Mouse (Mus musculus) cerebral cortex, adult 2 months (tissue): ENCODE results near the gene Cacfd1.

Experiments used
- WGBS: fragments of 180-500 bp; shearing (Covaris S2); methylation state at CpG from one replicate; pipeline ENCODE4 v1.1.7; 2018; 5-methylcytosine and 5-hydroxymethylcytosine counted together

Cacfd1 gene

DNA sequence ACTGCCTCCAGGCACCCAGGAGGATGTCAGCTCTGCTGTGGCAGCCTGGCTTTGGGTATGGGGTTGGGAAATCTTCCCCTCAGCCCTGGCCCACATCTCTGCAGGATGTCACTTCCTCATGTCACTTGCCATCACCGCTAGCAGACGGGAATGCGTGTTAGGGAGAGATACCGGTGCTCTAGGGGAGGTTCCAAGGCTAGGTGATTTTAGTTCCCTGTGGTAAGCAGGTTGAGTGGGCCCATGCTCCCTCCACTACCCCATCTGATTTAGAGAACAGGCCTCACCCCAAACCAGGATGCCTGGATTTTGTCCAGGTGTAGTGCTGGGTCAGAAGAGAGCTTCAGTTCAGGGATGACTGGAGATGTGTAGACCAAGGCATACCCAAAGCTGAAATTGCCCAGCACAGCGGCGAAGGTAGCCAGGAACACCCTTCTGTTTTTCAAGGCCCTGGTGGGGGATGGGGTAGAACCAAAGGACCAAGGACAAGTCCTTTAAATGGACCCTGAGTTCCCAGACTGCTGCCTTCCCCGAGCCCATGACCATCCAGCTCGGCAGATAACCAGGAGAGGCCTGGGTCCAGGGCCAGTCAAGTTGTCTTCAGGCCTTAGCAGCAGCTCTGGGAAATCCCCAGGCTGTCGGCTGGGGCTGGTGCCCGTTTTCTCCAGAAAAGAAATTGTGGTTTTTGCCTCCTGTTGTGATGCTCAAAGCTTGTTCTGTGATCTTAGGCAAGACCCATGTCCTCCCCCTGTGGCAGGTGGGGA, 17.3 kb downstream of the Cacfd1 start:
- WGBS: 46% methylated on average over 10 of the region's 10 CpGs

DNA sequence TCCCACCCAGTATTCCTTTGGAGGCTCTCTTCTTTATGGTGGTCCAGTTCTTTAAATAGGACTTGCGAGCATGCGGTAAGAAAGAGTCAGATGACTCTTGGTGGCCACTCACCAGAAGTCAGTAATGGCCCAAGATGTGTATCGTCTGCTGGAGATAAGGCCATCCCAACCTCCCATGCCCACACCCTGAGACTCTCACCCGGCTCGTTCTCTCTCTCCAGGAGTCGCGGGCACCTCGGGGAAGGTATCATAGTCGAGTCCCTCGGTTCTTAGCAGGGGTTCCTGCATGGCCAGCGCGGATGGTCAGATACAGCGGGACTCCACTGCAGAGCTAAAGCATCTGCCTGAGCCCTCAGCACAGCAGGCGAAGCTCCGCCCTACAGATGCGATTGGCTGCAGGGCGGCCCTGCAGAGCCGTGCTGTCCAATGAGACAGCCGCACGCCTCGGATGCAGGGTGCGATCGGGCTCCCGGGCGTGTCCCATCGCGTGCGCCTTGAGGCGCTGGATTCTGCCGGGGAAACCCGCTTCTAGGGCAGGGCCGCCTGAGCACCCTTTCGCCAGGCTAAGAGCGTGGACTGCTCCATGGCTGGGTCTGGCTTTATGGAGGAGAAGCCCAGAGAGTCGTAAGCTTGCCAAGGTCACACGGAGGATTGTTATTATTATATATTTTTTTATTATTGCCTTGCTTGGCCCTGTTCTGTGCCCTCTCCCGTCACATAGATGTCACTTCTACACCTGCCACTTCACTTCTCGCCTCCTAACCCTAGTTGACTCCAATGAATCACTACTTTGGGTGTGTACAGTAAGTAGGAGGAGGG, 18.1 kb downstream of the Cacfd1 start, which contains the start of gene Slc2a6:
TSS of gene Slc2a6 (minus strand) at position 381 of the 819 bp plus-strand sequence.
- WGBS: 1% methylated on average over 38 of the region's 38 CpGs

DNA sequence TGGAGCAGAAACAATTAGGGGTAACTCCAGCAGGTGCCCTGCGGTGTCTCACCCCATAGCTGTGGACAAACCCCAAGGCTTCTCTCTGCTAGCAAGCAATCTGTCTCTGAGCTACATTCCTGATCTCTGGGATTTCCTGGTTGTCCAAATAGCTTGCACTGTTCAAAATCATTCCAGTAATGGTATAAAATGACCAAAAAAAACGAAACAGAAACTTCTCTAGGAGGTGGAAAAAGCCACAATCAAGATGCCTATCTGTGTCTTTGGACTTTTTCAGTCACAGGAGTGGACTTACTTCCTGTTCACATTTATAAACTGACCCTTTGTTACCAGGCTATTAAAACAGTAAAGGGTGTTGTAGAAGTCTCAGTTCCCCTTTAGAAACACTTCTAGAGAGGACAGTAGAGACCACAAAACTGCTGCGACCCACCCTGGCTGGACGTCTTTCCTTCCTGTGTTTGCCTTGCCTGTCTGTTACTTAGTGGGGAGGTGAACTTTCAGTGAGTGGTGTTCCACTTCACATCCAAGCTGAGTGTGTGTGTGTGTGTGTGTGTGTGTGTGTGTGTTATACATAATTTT, 18.8 kb downstream of the Cacfd1 start:
- WGBS: 59% methylated on average over 4 of the region's 4 CpGs

DNA sequence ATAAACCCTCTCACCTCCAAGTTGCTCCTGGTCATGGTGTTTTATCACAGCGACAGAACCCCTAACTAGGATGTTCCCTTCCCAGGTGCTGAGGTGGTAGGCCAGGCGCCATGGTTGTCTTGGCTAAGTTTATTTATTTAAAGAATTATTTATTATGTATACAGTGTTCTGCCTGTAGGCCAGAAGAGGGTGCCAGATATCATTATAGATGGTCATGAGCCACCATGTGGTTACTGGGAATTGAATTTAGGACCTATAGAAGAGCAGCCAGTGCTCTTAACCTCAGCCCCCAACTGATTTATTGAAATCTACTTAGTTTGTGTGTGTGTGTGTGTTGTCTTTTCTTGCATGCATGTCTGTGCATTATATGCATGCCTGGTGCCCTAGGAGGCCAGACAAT, 22.6 kb downstream of the Cacfd1 start:
- WGBS: 81% methylated on average over 2 of the region's 2 CpGs

DNA sequence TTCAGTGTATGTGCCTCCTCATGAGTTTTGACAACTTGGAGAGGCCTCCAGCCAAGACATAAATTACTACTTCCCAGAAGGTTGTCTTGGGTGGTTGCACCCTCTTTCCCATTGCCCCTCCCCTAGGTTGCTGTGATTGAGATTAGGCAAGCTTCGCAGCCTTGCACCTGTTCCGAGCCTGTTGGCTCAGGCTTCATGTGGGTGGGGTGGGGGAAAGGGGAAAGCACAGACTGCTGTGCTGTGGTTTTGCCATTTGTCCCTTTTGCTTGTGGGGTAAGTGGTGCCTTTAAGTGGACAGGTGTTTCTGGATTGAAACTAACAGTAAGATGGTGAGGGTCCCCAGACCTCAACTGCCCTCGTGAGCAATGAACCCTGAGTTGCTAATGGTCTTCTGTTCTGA, 26.3 kb downstream of the Cacfd1 start:
- WGBS: 74% methylated on average over 3 of the region's 3 CpGs

DNA sequence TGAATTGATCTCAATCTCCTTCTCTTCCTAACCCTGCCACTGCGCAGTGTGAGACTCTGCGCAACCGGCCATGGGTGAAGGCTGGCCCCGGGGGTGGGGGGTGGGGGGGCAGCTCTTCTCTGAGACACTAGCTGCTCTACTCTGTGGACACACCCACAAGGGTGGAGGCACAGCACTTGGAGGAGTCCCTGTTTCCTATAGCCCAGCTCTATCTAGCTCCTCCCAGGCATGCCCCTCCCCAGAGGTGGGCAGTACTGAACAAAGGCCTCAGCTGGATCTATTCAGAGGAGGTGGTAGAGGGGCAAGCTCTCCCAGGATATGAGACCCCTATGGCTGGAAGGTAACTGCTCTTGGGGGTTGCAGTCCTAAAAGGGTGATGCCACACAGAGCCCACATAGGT, 27.3 kb downstream of the Cacfd1 start:
- WGBS: 80% methylated on average over 4 of the region's 4 CpGs

DNA sequence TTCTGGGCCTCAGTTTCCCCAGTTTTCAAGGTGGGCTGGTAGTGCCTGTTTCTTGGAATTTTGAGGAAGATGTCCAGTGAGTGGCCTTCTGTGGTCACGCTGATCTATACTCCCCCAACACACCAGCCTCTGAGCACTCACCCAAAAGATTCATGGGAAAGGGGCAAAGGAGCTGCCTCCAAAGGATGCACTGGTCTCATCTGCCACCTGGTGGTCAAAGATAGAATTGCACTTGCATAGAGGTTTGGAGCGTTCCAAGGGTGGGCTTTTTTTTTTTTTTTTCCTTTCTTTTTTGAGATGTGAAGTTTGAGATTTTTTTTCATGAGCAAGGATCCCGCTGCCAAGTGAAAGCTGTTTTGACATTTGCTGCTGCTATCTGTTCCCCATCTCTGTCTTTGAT, 28.9 kb downstream of the Cacfd1 start:
- WGBS: 3% methylated on average over 3 of the region's 3 CpGs

DNA sequence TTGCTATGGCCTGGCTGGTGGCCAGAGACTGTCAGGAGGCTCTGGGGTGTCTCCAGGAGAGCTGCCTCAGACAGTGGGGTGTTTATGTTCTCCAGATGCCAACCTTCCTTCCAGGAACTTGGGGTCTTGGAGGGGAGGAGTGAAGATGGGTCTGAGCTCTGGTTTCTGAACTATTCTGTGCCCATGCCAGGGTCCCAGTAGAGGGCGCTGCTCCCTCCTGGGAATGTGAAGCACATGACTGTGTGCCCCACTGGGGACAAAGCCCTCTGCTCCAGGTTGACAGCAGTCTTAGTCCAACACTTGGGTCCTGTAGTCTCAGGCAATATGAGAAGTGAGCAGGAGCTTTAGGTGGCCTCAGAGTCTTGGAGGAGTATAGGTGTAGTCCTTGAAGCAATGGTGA, 29.6 kb downstream of the Cacfd1 start:
- 13% methylated on average over 1 of the region's 1 CpGs for WGBS

DNA sequence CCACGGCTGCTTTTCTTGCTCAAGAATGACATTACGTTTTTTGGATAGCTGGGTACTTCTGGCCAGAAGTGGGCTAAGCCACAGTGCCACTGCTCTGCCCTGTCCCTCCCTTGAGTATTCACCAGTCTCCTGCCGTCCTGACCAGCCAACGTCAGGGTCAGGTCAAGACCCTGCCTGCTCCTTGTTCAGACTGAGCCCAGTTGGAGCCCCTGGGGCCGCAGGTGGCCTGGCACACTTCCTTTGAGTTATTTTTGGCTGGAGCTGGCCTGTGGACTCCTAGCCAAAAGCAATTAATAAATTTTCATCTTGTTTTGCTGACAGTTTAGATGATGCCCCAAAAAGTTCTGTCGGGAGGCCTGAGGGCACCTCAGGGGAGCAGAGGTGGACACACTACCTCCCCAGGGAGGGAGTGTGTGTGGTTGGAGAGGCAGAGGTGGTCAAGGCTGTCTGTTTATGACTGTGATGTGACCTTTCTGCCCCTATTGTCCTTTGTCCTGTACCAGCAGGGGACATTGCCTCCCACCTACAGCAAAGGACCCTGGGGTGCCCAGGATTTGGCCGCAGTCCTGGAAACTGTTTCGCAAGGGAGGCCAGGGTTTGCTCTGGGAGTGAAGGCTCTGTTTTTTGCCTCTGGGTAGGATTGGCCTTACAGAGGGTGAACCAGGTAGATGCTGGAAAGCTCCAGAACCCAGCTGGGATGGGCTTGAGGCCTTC, 32.6 kb downstream of the Cacfd1 start:
- WGBS: 80% methylated on average over 8 of the region's 8 CpGs

DNA sequence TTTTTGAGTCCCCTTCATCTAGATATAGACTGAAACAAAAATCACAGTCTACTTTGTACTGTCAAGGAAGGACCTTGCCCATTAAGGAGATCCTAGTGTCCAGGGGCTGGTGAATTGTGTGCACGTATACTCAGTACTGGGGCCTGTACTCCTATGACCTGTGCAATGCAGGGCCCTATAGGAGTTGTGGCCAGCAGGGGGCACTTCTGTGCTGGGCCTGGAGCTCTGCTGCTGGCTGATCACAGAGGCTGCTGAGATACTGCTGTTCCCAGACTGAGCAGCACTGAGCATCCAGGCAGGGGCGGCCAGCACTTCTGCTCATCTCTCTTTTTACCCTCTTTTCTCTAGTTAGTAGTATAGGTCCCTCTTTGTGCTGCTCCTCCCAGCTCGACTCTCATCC, 33.7 kb downstream of the Cacfd1 start:
- WGBS: 23% methylated on average over 3 of the region's 3 CpGs

DNA sequence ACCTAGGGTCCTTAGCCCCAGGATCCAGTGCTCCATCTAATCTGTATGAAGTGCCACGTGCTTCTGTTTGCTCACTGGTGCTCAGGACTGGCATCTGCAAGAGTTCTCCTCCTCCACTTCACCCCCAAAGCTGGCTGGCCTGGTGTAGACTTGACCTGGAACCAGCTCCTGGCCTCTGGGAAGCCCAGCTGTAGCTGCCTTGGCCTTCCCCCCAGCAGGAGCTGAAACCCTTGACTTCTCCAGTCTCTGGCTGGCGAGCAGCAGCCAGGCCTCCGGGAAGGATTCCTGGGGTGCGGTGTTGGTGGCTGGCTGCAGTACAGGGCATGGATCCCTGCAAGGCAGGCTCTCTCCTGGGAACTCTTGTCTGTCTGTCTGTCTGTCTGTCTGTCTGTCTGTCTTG, 34.4 kb downstream of the Cacfd1 start:
- 74% methylated on average over 4 of the region's 4 CpGs for WGBS

DNA sequence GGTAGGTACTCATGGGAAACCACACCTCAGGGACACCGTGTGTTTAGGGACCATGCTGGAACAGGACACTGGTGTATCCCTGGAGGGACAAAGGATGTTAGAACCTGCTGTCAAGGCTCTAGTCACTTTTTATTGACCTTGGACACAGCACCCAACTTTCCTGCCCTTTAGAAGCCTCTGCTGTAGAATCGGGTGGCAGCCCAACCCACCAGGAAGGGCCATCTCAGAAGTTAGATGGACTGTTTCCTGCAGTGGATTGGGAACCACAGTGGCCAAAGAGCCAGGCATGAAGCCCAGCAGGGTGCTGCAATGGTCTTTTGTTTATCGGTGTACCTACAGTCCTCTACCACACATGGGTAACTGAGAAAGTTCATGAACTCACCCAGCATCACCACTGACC, 34.9 kb downstream of the Cacfd1 start:
- WGBS: 75% methylated on average over 3 of the region's 3 CpGs

DNA sequence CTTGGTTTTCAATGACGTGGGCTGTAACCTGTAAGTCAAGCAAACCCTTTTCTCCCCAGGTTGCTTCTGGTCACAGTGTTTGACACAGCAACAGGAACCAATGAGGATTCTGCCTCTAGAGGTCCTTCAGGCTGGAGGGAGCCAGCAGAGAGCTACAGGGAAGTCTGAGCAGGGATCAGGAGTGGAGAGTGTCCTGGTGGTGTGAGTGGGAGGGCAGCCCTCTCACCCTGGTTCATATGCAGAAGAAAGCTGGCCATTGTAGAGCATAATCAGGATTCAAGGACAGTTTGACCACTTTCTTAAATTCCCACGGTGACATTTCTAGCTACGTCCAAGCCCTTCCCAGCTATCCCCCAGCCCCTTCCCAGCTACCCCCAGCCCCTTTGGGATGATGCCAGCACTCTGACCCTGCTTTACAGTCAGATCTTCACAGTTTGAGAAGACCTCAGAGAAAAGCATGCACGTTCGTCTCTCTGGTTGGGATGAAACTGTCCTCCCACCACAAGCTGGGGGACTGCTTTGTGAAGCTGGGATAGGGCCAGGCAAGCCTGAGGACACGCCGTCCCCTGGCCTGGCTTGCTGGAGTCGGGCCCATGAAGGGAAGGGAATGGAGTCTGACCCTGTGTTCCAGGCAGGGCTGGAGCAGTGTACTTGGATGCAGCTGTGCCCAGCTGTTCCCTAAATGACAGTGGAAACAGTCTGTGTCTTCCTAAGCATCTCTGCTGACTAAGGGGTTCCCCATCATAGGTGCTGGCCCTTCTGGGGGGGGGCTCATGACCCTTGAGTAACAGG, 36.4 kb downstream of the Cacfd1 start:
- 72% methylated on average over 8 of the region's 8 CpGs for WGBS

DNA sequence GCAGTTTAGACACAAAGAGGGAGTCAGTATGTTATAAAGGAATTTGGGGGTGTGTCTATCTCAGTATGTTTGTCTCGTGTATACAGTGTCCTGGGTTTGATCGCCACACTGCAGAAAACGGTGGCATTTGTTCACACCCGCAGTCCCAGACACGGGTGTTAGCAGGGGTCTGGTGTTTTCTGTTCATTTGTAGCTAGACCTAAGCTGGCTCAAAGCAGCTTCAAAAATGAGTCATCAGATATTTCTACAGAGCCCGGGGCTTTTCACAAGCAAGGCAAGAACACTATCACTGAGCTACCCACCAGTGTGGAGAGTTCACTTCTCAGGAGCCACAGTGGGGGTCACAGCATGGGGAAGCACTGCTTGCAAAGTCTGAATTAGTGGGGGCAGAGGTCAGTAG, 39.7 kb downstream of the Cacfd1 start:
- WGBS: 34% methylated on average over 6 of the region's 6 CpGs

DNA sequence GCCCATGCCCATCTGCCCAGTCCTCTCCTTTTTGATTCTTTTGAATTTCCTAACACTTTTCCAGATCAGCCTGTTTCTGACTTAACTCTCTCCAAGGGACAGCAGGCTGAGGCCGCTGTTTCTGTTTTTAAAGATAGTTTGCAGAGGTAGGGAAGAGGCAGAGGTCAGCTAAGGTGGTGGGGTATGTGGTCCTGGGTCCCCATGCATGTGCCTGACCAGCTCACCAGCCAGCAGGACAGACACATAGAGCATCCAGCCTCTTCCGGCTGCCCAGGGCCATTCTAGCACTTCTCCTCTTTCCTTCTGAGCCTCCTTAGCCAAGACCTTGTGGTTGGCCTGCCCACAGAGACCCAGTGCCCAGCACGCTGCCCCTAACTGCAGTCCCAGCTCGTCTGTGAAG, 48.5 kb downstream of the Cacfd1 start:
- 53% methylated on average over 4 of the region's 4 CpGs for WGBS

DNA sequence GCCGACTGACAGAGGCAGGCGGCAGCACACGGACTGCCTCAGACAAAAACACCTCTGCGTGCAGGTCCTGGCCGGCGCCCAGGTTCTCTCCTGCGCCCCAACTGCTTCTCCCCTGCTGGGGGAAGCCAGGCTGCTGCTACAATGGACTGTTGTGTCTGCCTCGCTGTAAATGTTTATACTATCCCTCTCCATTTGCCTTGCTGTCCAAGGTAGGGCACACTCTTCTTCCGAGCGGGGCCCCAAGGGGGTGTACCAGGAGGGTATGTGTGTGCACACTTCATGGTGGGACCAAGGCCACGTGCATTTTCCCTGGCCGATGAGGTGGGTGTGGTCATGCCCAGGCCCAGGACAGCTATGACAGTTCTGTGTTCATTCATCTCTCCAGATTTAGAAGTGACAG, 49.0 kb downstream of the Cacfd1 start:
- WGBS: 29% methylated on average over 12 of the region's 12 CpGs

DNA sequence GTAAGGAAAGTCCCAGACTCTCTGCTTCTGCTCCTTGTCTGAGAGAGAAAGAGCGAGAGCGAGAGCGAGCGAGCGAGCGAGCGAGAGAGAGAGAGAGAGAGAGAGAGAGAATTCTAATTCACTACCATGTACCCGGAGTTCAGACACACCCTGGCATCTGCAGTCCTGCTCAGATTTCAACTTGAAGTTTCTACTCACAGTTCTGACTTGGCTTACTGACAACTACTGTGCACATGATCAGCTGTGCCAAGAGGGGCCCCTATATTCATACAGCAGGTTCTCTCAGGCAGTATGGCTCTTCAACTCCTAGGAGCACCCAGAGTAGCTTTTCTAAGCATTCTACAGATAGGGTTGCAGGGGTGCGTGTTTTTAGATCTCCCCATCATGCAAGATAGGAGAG, 49.5 kb downstream of the Cacfd1 start:
- WGBS: 62% methylated on average over 9 of the region's 9 CpGs

DNA sequence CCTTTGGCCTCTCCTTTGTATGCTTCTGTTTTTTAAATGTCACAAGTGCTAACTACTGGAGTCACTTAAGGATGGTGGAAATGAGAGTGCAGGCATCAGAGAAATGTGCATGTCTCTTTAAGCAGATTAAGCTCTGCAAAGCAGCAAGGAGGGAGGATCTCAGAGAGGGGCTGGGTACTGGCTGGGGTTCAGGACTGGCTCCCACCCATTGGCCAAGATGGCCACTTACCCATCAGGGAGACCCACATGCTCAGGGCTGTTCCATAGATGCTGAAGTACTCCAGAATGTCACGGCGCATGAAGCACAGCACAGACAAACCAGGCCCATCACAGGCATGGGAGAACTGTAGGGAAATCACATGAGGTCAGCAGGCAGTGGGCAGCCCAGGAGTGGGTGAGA, 57.4 kb downstream of the Cacfd1 start:
- WGBS: 98% methylated on average over 2 of the region's 2 CpGs

DNA sequence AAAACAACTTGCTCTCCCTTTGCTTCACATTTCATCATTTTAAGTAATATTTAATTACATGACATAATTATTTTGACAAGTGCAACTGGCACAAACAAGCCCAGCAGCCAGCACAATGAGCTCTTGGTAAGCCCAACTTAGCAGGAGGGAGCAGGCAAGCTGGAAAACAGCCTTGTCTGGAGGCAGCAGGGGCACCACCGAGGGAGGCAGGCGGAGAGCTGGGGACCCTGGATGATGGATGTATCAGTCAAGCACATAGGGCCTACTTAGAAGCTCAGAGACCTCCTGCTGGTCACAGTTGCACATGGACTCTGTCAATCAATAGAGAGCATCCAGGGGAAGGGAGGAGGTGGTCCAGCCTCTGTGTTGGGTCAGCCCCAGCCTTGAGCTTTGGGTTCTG, 58.3 kb downstream of the Cacfd1 start:
- 48% methylated on average over 2 of the region's 2 CpGs for WGBS

DNA sequence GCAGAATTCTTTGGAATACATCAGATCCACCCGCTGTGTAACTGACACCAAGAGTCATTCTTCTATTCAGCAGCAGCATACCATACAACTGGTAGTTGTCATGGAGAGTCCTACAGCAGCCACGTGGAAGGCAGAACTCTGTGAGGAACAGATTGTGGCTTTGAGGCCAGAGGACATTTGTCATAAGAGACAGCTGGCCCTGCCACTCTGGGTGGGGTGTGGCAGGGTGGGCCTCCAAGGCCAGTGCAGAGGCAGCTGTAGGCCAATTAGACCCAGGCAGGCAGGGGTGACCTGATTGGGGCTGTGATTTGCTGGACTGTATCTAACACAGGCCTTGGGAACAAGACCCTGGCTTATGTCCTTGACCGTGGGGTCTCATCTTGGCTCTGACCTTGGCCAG, 59.9 kb downstream of the Cacfd1 start:
- whole genome bisulfite sequencing: 62% methylated on average over 3 of the region's 3 CpGs

DNA sequence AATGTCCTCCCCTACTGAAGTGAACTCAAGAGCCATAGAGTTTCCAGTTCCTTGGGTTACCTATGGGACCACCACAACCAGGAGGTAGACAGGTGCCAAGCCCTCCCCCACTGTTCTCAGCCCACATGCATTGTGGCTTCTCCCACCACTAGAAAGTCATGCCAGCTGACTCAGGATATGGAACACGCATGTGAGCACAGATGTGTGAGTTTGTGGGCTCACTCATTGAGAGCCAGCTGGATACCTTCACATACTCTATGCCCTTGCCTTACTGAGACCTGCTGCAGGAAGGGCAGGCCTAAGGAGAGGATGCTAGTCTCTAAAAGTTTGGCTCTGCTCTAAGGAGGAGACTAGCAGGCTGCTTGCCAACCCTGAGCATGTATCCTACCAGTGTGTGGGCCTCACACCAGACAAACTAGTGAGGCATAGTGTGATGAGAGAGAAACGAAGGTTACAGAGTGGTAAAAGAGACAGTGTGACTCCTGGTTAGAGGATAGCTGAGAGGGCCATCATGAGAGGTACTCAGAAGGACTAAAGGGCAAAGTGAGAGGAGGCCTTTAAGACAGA, 60.6 kb downstream of the Cacfd1 start:
- WGBS: 54% methylated on average over 2 of the region's 2 CpGs
